Mouse (Mus musculus): ENCODE measurements around the gene Psmd3. TPM values are rescaled to one million over a fixed set of nuclear protein-coding genes. Genes with fewer than 3 reads are reported as not detected.

The Psmd3 gene
- polyA plus RNA-seq, 1 experiment = 188 TPM

DNA sequence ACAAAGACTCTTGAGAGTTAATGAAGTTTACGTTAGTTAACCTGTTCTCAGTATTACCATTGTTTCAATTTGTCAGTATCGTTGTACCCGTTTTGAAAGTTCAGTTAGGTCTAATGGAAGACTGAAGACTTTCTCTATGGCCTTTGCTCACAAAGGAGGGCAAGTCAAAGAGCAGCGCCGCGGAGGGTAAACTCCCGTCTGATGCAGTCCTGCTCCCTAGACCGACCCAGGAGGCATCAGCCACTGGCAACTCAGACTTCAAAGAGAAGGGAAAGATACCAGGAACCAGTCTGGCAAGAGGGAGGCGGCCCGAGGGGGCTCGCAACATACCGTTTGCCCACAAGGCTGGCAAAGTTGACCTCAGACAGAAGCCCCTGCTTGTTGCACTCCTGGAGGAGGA lies 31.3 kb downstream of the Psmd3 start:
- no peak overlapping the region for H3K27ac ChIP-seq (ENCODE audit: insufficient read depth, low read length)
- peaks cover 6% of the 10 kb centered on the region for H3K4me1 ChIP-seq (ENCODE audit: control insufficient read depth, insufficient read depth, low read length)
- TF ChIP-seq CTCF (IDR thresholded peaks at IDR 0.05; ENCODE audit: extremely low read depth, insufficient read depth, low read length) = no peak
- TF ChIP-seq POLR2A (IDR thresholded peaks at IDR 0.05; ENCODE audit: extremely low read depth, insufficient read depth, low read length) = no peak
- H3K4me3 ChIP-seq (ENCODE audit: insufficient read depth, low read length) = no peak overlapping the region

DNA sequence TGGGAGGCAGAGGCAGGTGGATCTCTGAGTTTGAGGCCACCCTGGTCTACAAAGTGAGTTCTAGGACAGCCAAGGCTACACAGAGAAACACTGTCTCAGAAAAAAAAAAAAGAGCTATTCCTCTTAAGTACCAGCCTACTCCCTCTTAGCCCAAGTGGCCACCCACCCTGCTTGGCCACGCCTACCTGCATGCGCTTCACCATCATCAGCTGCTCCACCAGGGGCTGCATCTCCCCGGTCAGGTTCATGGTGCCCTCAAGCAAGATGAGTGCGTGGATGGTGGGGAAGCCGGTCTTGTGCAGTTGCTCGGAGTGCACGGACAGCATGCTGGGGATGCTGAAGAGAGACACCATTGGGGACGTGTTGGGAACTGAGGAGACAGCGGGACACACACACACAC lies 33.6 kb downstream of the Psmd3 start:
- H3K27ac ChIP-seq (ENCODE audit: insufficient read depth, low read length) = no peak overlapping the region
- TF ChIP-seq CTCF (IDR thresholded peaks at IDR 0.05; ENCODE audit: extremely low read depth, insufficient read depth, low read length) (no peak), POLR2A (IDR thresholded peaks at IDR 0.05; ENCODE audit: extremely low read depth, insufficient read depth, low read length) (no peak)
- no peak overlapping the region for H3K4me3 ChIP-seq (ENCODE audit: insufficient read depth, low read length)
- peaks cover 8% of the 10 kb centered on the region for H3K4me1 ChIP-seq (ENCODE audit: control insufficient read depth, insufficient read depth, low read length)

DNA sequence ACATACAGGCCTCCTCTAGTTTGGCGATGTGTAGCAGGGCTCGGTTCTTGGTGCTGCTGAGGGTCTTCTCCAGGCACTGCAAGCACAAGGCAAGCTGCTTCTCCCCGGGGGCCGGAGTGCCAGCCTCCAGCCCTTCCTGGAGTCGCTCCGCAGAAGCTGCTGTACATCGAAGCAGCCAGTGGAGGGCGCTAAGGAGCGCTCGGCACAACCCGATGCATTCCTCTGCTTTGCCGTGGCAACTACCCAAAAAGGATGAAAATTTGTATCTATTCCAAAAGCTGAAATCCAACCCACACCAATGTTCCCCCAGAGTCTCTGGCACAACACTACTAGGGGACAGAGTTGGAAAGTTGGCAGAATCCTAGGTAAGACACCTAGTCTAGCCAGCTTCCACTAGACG lies 35.5 kb downstream of the Psmd3 start:
- H3K4me3 ChIP-seq (ENCODE audit: insufficient read depth, low read length) = no peak overlapping the region
- TF ChIP-seq POLR2A (IDR thresholded peaks at IDR 0.05; ENCODE audit: extremely low read depth, insufficient read depth, low read length) = no peak
- TF ChIP-seq CTCF (IDR thresholded peaks at IDR 0.05; ENCODE audit: extremely low read depth, insufficient read depth, low read length) = peak; percentile 81
- H3K27ac ChIP-seq (ENCODE audit: insufficient read depth, low read length) = no peak overlapping the region
- peaks cover 16% of the 10 kb centered on the region for H3K4me1 ChIP-seq (ENCODE audit: control insufficient read depth, insufficient read depth, low read length)

DNA sequence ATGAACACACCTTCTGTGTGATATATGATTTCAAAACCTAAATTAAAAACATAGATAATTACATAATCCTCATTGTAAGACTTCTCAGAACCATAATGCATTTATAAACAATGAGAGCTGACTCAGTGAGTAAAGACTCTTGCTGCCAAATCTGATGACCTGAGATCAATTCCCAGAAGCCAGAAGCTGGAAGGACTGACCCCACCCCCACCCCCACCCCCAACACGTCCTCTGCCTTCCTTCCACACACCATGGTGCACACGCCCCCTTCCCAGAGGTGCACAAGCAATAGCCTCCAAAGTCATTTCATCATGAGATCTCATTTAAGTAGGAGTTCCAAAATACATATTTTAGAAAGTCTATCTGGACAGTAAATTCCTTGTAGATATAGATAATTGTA lies 38.4 kb downstream of the Psmd3 start:
- TF ChIP-seq CTCF (IDR thresholded peaks at IDR 0.05; ENCODE audit: extremely low read depth, insufficient read depth, low read length) (no peak), POLR2A (IDR thresholded peaks at IDR 0.05; ENCODE audit: extremely low read depth, insufficient read depth, low read length) (no peak)
- H3K4me1 ChIP-seq (ENCODE audit: control insufficient read depth, insufficient read depth, low read length) = peaks cover 18% of the 10 kb centered on the region
- H3K4me3 ChIP-seq (ENCODE audit: insufficient read depth, low read length) = no peak overlapping the region
- H3K27ac ChIP-seq (ENCODE audit: insufficient read depth, low read length) = no peak overlapping the region

DNA sequence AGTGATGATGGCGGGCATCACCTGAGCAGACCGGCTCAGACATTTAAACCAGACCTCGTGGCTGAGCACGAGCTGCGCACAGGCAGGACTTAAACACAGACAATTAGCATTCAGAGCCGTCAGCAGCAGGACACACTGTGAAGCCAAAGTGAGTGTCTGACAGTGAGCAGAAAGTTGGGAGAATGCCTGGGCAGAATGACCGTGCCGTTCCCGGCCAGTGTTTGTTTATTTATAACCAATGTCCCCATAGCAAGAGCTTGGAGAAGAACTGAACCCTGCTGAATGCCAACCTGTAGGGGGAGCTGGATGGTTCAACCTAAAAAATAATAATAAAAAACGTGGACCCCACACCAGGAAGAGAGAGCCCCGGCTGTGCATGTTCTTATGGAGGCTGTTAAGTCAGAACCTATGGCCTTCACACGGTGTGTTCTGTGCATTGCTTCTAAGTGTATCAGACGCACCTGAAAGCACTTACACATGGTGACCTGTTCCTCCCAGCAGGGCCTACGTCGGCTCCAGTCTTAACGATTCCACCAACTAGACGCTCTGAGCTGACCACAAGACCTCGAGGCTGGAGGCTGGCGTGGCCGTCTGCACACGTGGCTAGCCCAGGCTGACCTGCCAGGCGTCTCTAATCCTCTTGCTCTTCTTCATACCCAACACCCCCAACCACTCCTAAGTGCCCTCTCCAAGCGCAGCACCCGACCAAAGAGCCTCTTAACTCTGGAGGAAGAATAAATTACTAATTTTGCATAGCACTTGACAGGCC lies 39.3 kb downstream of the Psmd3 start:
- no peak overlapping the region for H3K4me3 ChIP-seq (ENCODE audit: insufficient read depth, low read length)
- TF ChIP-seq POLR2A (IDR thresholded peaks at IDR 0.05; ENCODE audit: extremely low read depth, insufficient read depth, low read length) (no peak), CTCF (IDR thresholded peaks at IDR 0.05; ENCODE audit: extremely low read depth, insufficient read depth, low read length) (no peak; the same call in 1 of the 2 replicates)
- H3K27ac ChIP-seq (ENCODE audit: insufficient read depth, low read length) = peak overlapping the region; percentile 72
- H3K4me1 ChIP-seq (ENCODE audit: control insufficient read depth, insufficient read depth, low read length) = peaks cover 18% of the 10 kb centered on the region

DNA sequence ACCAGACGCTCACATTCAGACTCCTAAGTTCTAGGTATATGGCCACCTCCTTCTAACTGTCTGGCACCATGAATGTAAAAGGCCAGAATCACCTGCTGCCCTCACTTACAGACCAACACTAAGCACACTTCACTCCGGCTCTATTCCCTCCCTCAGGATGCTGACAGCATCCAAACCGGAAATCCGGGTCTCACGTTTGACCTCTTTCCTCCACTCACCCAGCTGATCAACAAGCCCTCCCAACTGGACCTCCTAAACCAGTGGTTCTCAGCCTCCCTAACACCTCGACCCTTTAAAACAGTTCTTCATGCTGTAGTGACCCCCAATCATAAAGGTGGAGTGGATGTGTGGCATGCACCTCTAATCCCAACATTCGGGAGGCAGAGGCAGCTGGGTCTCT lies 40.7 kb downstream of the Psmd3 start:
- H3K4me3 ChIP-seq (ENCODE audit: insufficient read depth, low read length) = no peak overlapping the region
- no peak overlapping the region for H3K27ac ChIP-seq (ENCODE audit: insufficient read depth, low read length)
- TF ChIP-seq CTCF (IDR thresholded peaks at IDR 0.05; ENCODE audit: extremely low read depth, insufficient read depth, low read length) = no peak
- peaks cover 18% of the 10 kb centered on the region for H3K4me1 ChIP-seq (ENCODE audit: control insufficient read depth, insufficient read depth, low read length)

DNA sequence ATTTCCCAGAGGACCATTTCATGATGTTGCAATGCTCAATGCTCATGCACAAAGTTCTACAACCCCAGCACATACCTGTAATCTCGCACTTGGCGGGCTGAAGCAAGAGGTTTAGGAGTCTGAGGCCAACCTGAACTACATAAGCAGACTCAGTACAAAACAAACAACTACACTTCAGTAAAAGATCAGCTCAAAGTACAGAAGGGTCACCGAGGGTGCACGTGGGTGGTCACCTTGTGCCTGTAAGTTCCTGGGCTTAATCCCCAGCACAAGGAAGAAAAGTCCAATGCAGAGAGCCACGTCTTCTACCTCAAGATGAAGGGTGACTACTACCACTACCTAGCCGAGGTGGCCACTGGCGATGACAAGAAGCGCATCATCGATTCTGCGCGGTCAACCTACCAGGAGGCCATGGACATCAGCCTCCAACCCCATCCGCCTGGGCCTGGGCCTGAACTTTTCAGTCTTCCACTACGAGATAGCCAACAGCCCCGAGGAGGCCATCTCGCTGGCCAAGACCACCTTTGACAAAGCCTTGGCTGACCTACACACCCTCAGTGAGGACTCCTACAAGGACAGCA lies 43.7 kb downstream of the Psmd3 start:
- Histone ChIP-seq H3K4me3 (ENCODE audit: insufficient read depth, low read length) (no peak overlapping the region), H3K27ac (ENCODE audit: insufficient read depth, low read length) (no peak overlapping the region), H3K4me1 (ENCODE audit: control insufficient read depth, insufficient read depth, low read length) (peaks cover 10% of the 10 kb centered on the region)
- TF ChIP-seq CTCF (IDR thresholded peaks at IDR 0.05; ENCODE audit: extremely low read depth, insufficient read depth, low read length) (no peak), POLR2A (IDR thresholded peaks at IDR 0.05; ENCODE audit: extremely low read depth, insufficient read depth, low read length) (no peak)

DNA sequence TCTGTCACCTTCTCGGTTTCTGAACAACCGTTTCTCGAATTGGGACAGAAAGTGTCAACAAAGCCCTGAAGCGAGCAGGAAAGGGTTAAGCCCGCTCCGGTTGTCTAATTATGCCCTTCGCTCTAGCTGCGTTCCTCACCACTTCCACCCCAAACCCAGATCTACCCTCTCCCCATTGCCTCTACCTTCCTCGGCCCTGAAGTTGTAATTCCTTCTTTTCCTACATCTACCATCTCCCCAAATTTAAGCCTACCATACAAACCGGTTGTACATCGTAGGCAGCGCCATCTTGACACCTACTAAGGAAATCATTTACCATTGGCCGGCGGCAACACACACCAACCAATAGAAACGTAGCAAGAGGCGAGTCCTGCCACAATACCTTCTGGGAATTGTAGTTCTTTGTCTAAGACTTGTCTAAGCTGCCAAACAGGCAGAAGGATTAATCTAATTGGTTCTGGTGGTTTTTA lies 46.8 kb downstream of the Psmd3 start, which contains the start of gene Med24:
Gene Med24, minus strand, starts transcription at position 317 of the 470 bp plus-strand sequence.
- TF ChIP-seq POLR2A (IDR thresholded peaks at IDR 0.05; ENCODE audit: extremely low read depth, insufficient read depth, low read length) (peak; percentile 70; the same call in 1 of the 2 replicates), CTCF (IDR thresholded peaks at IDR 0.05; ENCODE audit: extremely low read depth, insufficient read depth, low read length) (no peak)
- H3K27ac ChIP-seq (ENCODE audit: insufficient read depth, low read length) = no peak within 1 kb of the TSS
- H3K4me1 ChIP-seq (ENCODE audit: control insufficient read depth, insufficient read depth, low read length) = no peaks in the 10 kb centered on the region
- peak within 1 kb of the TSS; percentile 85 for H3K4me3 ChIP-seq (ENCODE audit: insufficient read depth, low read length)

DNA sequence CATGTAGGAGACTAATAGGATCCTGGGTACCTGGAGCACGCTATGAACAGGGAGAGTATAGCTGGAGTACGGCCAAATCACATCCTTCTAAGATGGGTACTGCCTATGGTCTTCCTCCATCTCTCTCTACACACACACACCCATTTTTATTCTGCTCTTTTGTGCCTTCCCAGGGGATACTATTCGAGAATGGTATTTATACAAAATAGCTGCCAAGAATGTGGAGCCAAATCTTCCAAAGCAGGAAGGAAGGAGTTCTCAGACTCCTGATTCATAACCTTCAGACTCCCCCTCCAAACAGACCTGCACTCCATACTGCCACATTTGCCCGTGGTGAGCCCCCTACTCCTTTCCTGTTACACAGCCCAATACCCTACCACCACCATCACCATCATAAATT lies 48.4 kb downstream of the Psmd3 start:
- Histone ChIP-seq H3K4me3 (ENCODE audit: insufficient read depth, low read length) (no peak overlapping the region), H3K4me1 (ENCODE audit: control insufficient read depth, insufficient read depth, low read length) (peaks cover 3% of the 10 kb centered on the region; the same call in 1 of the 2 replicates), H3K27ac (ENCODE audit: insufficient read depth, low read length) (peak overlapping the region; percentile 10; the same call in 1 of the 2 replicates)
- TF ChIP-seq CTCF (IDR thresholded peaks at IDR 0.05; ENCODE audit: extremely low read depth, insufficient read depth, low read length) (no peak), POLR2A (IDR thresholded peaks at IDR 0.05; ENCODE audit: extremely low read depth, insufficient read depth, low read length) (no peak)

DNA sequence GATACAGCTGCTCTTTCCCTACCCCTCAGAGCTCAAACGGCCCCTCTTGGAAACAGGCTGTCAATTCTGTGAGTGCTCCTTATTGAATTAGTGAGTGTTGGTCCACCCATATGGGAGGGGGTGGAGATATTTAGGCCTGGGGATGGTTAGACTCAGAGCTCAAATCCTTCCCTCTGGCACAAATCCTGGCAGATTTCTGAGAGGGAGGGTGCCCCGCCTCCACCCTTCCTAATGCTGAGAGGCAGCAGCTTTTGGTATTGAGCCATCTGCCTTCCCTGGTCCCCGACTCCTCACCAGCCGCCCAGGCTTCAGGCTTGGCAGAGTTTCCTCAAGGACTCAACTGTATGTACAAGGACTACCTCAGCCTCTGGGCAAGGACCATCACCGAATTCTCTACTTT lies 48.8 kb downstream of the Psmd3 start:
- H3K4me3 ChIP-seq (ENCODE audit: insufficient read depth, low read length) = no peak overlapping the region
- peak overlapping the region; percentile 10; the same call in 1 of the 2 replicates for H3K27ac ChIP-seq (ENCODE audit: insufficient read depth, low read length)
- no peak for TF ChIP-seq POLR2A (IDR thresholded peaks at IDR 0.05; ENCODE audit: extremely low read depth, insufficient read depth, low read length)
- peaks cover 3% of the 10 kb centered on the region; the same call in 1 of the 2 replicates for H3K4me1 ChIP-seq (ENCODE audit: control insufficient read depth, insufficient read depth, low read length)
